Comparison of ENCODE assay signal across 14 mouse cellular contexts in genomic region chr13:55686107-55686633, GRCm38 (mm10). TPM values are rescaled to one million over a fixed set of nuclear protein-coding genes. Genes with fewer than 3 reads are reported as not detected.
A peak's percentile ranks its signal among the peaks of the same experiment; 100 is the strongest.
DNase-seq lines count a peak whose midpoint lies in the region; ATAC-seq and TF ChIP-seq lines count a peak whose summit lies in the region.
"Had no signal": no experiment of that assay in that cellular context is flagged by ENCODE, and none has a peak within 500 bp of the region (broad histone marks: within the 10 kb centered on the region; RNA-seq: fewer than 3 reads in every experiment).

No protein-coding gene starts in this region.

- 77% methylated on average over 9 of the region's 9 CpGs for WGBS in forebrain, embryonic 10.5 days
- 82% methylated on average over 9 of the region's 9 CpGs for WGBS in forebrain, embryonic 15.5 days
- WGBS in hindbrain, postnatal 0 days = 68% methylated on average over 9 of the region's 9 CpGs
- 66% methylated on average over 9 of the region's 9 CpGs for WGBS in midbrain, postnatal 0 days

- H3K36me3 ChIP-seq in forebrain, embryonic 10.5 days (replicated peaks) = peaks cover 20% of the 10 kb centered on the region
- H3K36me3 ChIP-seq in forebrain, embryonic 15.5 days = peaks cover 5% of the 10 kb centered on the region; the same call in 1 of the 2 replicates
- no peaks in the 10 kb centered on the region for H3K36me3 ChIP-seq in hindbrain, postnatal 0 days (ENCODE audit: insufficient read depth, low read length)
- no peaks in the 10 kb centered on the region for H3K36me3 ChIP-seq in midbrain, postnatal 0 days (ENCODE audit: insufficient read depth, low read length)

- H3K4me1 ChIP-seq in forebrain, embryonic 10.5 days = peaks cover 22% of the 10 kb centered on the region
- no peaks in the 10 kb centered on the region for H3K4me1 ChIP-seq in forebrain, embryonic 15.5 days
- no peaks in the 10 kb centered on the region for H3K4me1 ChIP-seq in hindbrain, postnatal 0 days (ENCODE audit: insufficient read depth, low read length)
- H3K4me1 ChIP-seq in midbrain, postnatal 0 days (ENCODE audit: insufficient read depth, low read length) = no peaks in the 10 kb centered on the region
- H3K4me1 ChIP-seq: limb, embryonic 15.5 days had no signal

- no peak for TF ChIP-seq POLR2A in brain, embryonic 14.5 days (IDR thresholded peaks at IDR 0.05; ENCODE audit: borderline replicate concordance, extremely low read depth, insufficient read depth, insufficient read length, poor library complexity, severe bottlenecking)

- ATAC-seq in forebrain, embryonic 15.5 days (replicated peaks) = no peak
- peak; percentile 80 for ATAC-seq in hindbrain, postnatal 0 days
- peak; percentile 52; the same call in 1 of the 2 replicates for ATAC-seq in midbrain, postnatal 0 days (ENCODE audit: low FRiP score)

- no peaks in the 10 kb centered on the region for H3K27me3 ChIP-seq in forebrain, embryonic 10.5 days (ENCODE audit: poor library complexity, severe bottlenecking)
- no peaks in the 10 kb centered on the region for H3K27me3 ChIP-seq in forebrain, embryonic 15.5 days
- no peaks in the 10 kb centered on the region for H3K27me3 ChIP-seq in hindbrain, postnatal 0 days (ENCODE audit: insufficient read depth, low read length)
- no peaks in the 10 kb centered on the region for H3K27me3 ChIP-seq in midbrain, postnatal 0 days (ENCODE audit: insufficient read depth, low read length)
- H3K27me3 ChIP-seq: embryonic facial prominence, embryonic 12.5 days; limb, embryonic 15.5 days had no signal

- H3K9ac ChIP-seq in forebrain, embryonic 15.5 days (replicated peaks) = no peak overlapping the region
- no peak overlapping the region for H3K9ac ChIP-seq in hindbrain, postnatal 0 days (replicated peaks; ENCODE audit: low read length)
- no peak overlapping the region for H3K9ac ChIP-seq in midbrain, postnatal 0 days (replicated peaks; ENCODE audit: low read length, poor library complexity, severe bottlenecking)
- H3K9ac ChIP-seq: embryonic facial prominence, embryonic 12.5 days; limb, embryonic 15.5 days had no signal

- no peak for DNase-seq in forebrain, embryonic 10.5 days (ENCODE audit: extremely low spot score, low spot score)
- DNase-seq in brain, embryonic 14.5 days (ENCODE audit: low read depth) = peak; percentile 74
- peak; percentile 66 for DNase-seq in hindbrain, postnatal 0 days (ENCODE audit: low spot score)
- peak; percentile 68 for DNase-seq in midbrain, postnatal 0 days (ENCODE audit: low spot score)
- DNase-seq in urinary bladder, postnatal 36 days (ENCODE audit: low spot score in 2 of 2) = no peak
- DNase-seq in layer of hippocampus, adult 9-11 months = no peak
- no peak for DNase-seq in right cerebral cortex, postnatal 4 days
- DNase-seq: heart, adult 11 months; kidney, adult 18-20 months; lung, postnatal 14 days had no signal

- no peak overlapping the region for H3K4me3 ChIP-seq in forebrain, embryonic 10.5 days
- H3K4me3 ChIP-seq in forebrain, embryonic 15.5 days = no peak overlapping the region
- H3K4me3 ChIP-seq in hindbrain, postnatal 0 days (ENCODE audit: low read length) = no peak overlapping the region
- no peak overlapping the region for H3K4me3 ChIP-seq in midbrain, postnatal 0 days (ENCODE audit: low read depth, low read length)
- H3K4me3 ChIP-seq: embryonic facial prominence, embryonic 12.5 days; layer of hippocampus, adult 2 months; limb, embryonic 15.5 days had no signal

- H3K9me3 ChIP-seq in forebrain, embryonic 10.5 days = no peaks in the 10 kb centered on the region
- no peaks in the 10 kb centered on the region for H3K9me3 ChIP-seq in forebrain, embryonic 15.5 days
- H3K9me3 ChIP-seq in hindbrain, postnatal 0 days (ENCODE audit: low read length) = no peaks in the 10 kb centered on the region
- no peaks in the 10 kb centered on the region for H3K9me3 ChIP-seq in midbrain, postnatal 0 days (ENCODE audit: low read length)
- H3K9me3 ChIP-seq: embryonic facial prominence, embryonic 12.5 days; limb, embryonic 15.5 days had no signal

- no peak for TF ChIP-seq CTCF in brain, embryonic 14.5 days (IDR thresholded peaks at IDR 0.05; ENCODE audit: borderline replicate concordance, extremely low read depth, insufficient read depth, insufficient read length)
- no peak for TF ChIP-seq CTCF in hindbrain, postnatal 0 days (IDR thresholded peaks at IDR 0.05; ENCODE audit: low read depth)
- TF ChIP-seq CTCF in midbrain, postnatal 0 days (IDR thresholded peaks at IDR 0.05) = no peak

- H3K4me2 ChIP-seq in forebrain, embryonic 15.5 days (replicated peaks) = no peak overlapping the region
- H3K4me2 ChIP-seq in hindbrain, postnatal 0 days (ENCODE audit: low read depth, low read length) = no peak overlapping the region
- H3K4me2 ChIP-seq in midbrain, postnatal 0 days (ENCODE audit: low read depth, low read length, poor library complexity, severe bottlenecking) = no peak overlapping the region
- H3K4me2 ChIP-seq: embryonic facial prominence, embryonic 12.5 days; limb, embryonic 15.5 days had no signal

- H3K27ac ChIP-seq in forebrain, embryonic 10.5 days = peak overlapping the region; percentile 36; the same call in 1 of the 2 replicates
- no peak overlapping the region for H3K27ac ChIP-seq in forebrain, embryonic 15.5 days (replicated peaks)
- H3K27ac ChIP-seq in hindbrain, postnatal 0 days = peak overlapping the region; percentile 22; the same call in 1 of the 2 replicates
- peak overlapping the region; percentile 55 for H3K27ac ChIP-seq in midbrain, postnatal 0 days (ENCODE audit: low read depth, low read length)
- H3K27ac ChIP-seq: embryonic facial prominence, embryonic 12.5 days; layer of hippocampus, adult 2 months; limb, embryonic 15.5 days had no signal

RNA-seq across cellular contexts. Expression of gene B230219D22Rik, which starts 6.8 kb away (rescaled TPM):
- polyA plus RNA-seq in forebrain, embryonic 10.5 days (2016; fragmentation: Nextera tagmentation; extraction: Ambion mirVana) = 46.7 and 48.7 TPM in 2 replicates
- polyA plus RNA-seq in forebrain, embryonic 15.5 days (2015; fragmentation: Nextera tagmentation; extraction: Ambion mirVana) = 70.6 and 70.8 TPM in 2 replicates
- polyA plus RNA-seq in brain, embryonic 14.5 days (2012; rRNA removed) = 93.4 and 93.8 TPM in 2 replicates
- total RNA-seq in hindbrain, postnatal 0 days (2014; rRNA removed) = 132 and 145 TPM in 2 replicates
- 51.7 and 55.0 TPM in 2 replicates for polyA plus RNA-seq in hindbrain, postnatal 0 days (2015; fragmentation: Nextera tagmentation; extraction: Ambion mirVana)
- total RNA-seq in midbrain, postnatal 0 days (2014; rRNA removed) = 164 and 177 TPM in 2 replicates
- 58.4 and 62.8 TPM in 2 replicates for polyA plus RNA-seq in midbrain, postnatal 0 days (2015; fragmentation: Nextera tagmentation; extraction: Ambion mirVana)

RNA-seq across cellular contexts. Expression of gene Txndc15, which starts 28.3 kb away (rescaled TPM):
- polyA plus RNA-seq in forebrain, embryonic 10.5 days (2016; fragmentation: Nextera tagmentation; extraction: Ambion mirVana) = 67.1 and 69.5 TPM in 2 replicates
- polyA plus RNA-seq in forebrain, embryonic 15.5 days (2015; fragmentation: Nextera tagmentation; extraction: Ambion mirVana) = 119 and 121 TPM in 2 replicates
- 73.0 and 73.1 TPM in 2 replicates for polyA plus RNA-seq in brain, embryonic 14.5 days (2012; rRNA removed)
- 111 and 113 TPM in 2 replicates for total RNA-seq in hindbrain, postnatal 0 days (2014; rRNA removed)
- 129 TPM in 2 replicates for polyA plus RNA-seq in hindbrain, postnatal 0 days (2015; fragmentation: Nextera tagmentation; extraction: Ambion mirVana)
- 93.4 and 108 TPM in 2 replicates for total RNA-seq in midbrain, postnatal 0 days (2014; rRNA removed)
- polyA plus RNA-seq in midbrain, postnatal 0 days (2015; fragmentation: Nextera tagmentation; extraction: Ambion mirVana) = 137 and 142 TPM in 2 replicates

RNA-seq across cellular contexts. Expression of gene Pcbd2, which starts 41.0 kb away (rescaled TPM):
- 33.9 and 36.4 TPM in 2 replicates for polyA plus RNA-seq in forebrain, embryonic 10.5 days (2016; fragmentation: Nextera tagmentation; extraction: Ambion mirVana)
- polyA plus RNA-seq in forebrain, embryonic 15.5 days (2015; fragmentation: Nextera tagmentation; extraction: Ambion mirVana) = 18.4 and 21.0 TPM in 2 replicates
- polyA plus RNA-seq in brain, embryonic 14.5 days (2012; rRNA removed) = 12.6 and 17.5 TPM in 2 replicates
- total RNA-seq in hindbrain, postnatal 0 days (2014; rRNA removed) = 4.9 and 11.0 TPM in 2 replicates
- 32.1 and 35.6 TPM in 2 replicates for polyA plus RNA-seq in hindbrain, postnatal 0 days (2015; fragmentation: Nextera tagmentation; extraction: Ambion mirVana)
- 7.2 and 8.6 TPM in 2 replicates for total RNA-seq in midbrain, postnatal 0 days (2014; rRNA removed)
- polyA plus RNA-seq in midbrain, postnatal 0 days (2015; fragmentation: Nextera tagmentation; extraction: Ambion mirVana) = 28.2 and 30.6 TPM in 2 replicates

RNA-seq across cellular contexts. Expression of gene Ddx46, which starts 51.3 kb away (rescaled TPM):
- polyA plus RNA-seq in forebrain, embryonic 10.5 days (2016; fragmentation: Nextera tagmentation; extraction: Ambion mirVana) = 44.1 and 48.0 TPM in 2 replicates
- 33.8 TPM in 2 replicates for polyA plus RNA-seq in forebrain, embryonic 15.5 days (2015; fragmentation: Nextera tagmentation; extraction: Ambion mirVana)
- polyA plus RNA-seq in brain, embryonic 14.5 days (2012; rRNA removed) = 46.6 and 52.7 TPM in 2 replicates
- 17.9 and 18.7 TPM in 2 replicates for total RNA-seq in hindbrain, postnatal 0 days (2014; rRNA removed)
- polyA plus RNA-seq in hindbrain, postnatal 0 days (2015; fragmentation: Nextera tagmentation; extraction: Ambion mirVana) = 19.9 and 23.4 TPM in 2 replicates
- 22.3 and 29.8 TPM in 2 replicates for total RNA-seq in midbrain, postnatal 0 days (2014; rRNA removed)
- 20.4 and 21.9 TPM in 2 replicates for polyA plus RNA-seq in midbrain, postnatal 0 days (2015; fragmentation: Nextera tagmentation; extraction: Ambion mirVana)

Comparison
In these comparisons a context has a peak if more than half of its experiments do, and no peak if none do; other contexts are left out.
1. DNase-seq: peak in brain, embryonic 14.5 days (single experiment), hindbrain, postnatal 0 days (single experiment) and midbrain, postnatal 0 days (single experiment); none in forebrain, embryonic 10.5 days (single experiment), urinary bladder, postnatal 36 days (0 of 2), layer of hippocampus, adult 9-11 months (single experiment) and right cerebral cortex, postnatal 4 days (single experiment).